Comparison of ENCODE assay signal across 25 mouse cellular contexts in genomic region chr6:136455696-136456095, GRCm38 (mm10). TPM values are rescaled to one million over a fixed set of nuclear protein-coding genes. Genes with fewer than 3 reads are reported as not detected.
DNase-seq lines count a peak whose midpoint lies in the region; ATAC-seq and TF ChIP-seq lines count a peak whose summit lies in the region.
"Had no signal": no experiment of that assay in that cellular context is flagged by ENCODE, and none has a peak within 500 bp of the region (broad histone marks: within the 10 kb centered on the region; RNA-seq: fewer than 3 reads in every experiment).

No protein-coding gene starts in this region.

- H3K4me1 ChIP-seq in liver, adult 2 months (ENCODE audit: control insufficient read depth, insufficient read depth, low read length) = peaks cover 8% of the 10 kb centered on the region
- H3K4me1 ChIP-seq in liver, embryonic 12.5 days = peaks cover 12% of the 10 kb centered on the region
- H3K4me1 ChIP-seq: embryonic facial prominence, embryonic 12.5 days; limb, embryonic 13.5 days; stomach, embryonic 15.5 days had no signal

- no peaks in the 10 kb centered on the region for H3K27me3 ChIP-seq in liver, adult 2 months (ENCODE audit: control insufficient read depth, insufficient read depth, low read length)
- H3K27me3 ChIP-seq in liver, embryonic 12.5 days (replicated peaks) = no peaks in the 10 kb centered on the region
- H3K27me3 ChIP-seq: embryonic facial prominence, embryonic 12.5 days; limb, embryonic 13.5 days; stomach, embryonic 15.5 days had no signal

- H3K27ac ChIP-seq in liver, adult 2 months (replicated peaks; ENCODE audit: insufficient read depth, low read depth, low read length) = no peak overlapping the region
- H3K27ac ChIP-seq in liver, embryonic 12.5 days = no peak overlapping the region
- H3K27ac ChIP-seq: embryonic facial prominence, embryonic 12.5 days; hindbrain, embryonic 14.5 days; limb, embryonic 13.5 days; stomach, embryonic 15.5 days had no signal

- no peak overlapping the region for H3K4me2 ChIP-seq in liver, embryonic 12.5 days
- H3K4me2 ChIP-seq: embryonic facial prominence, embryonic 12.5 days; hindbrain, embryonic 14.5 days; limb, embryonic 13.5 days; lung, embryonic 14.5 days; stomach, embryonic 15.5 days had no signal

- ATAC-seq in liver, embryonic 12.5 days = no peak
- ATAC-seq: forebrain, embryonic 16.5 days; intestine, embryonic 16.5 days had no signal

- 16% methylated on average over 3 of the region's 3 CpGs for WGBS in liver, adult 2 months
- 61% methylated on average over 3 of the region's 3 CpGs for WGBS in liver, embryonic 12.5 days (ENCODE audit: insufficient replicate concordance)

- TF ChIP-seq POLR2A in liver, adult 2 months (IDR thresholded peaks at IDR 0.05; ENCODE audit: extremely low read depth, insufficient read depth, low read length) = no peak

- TF ChIP-seq CTCF in liver, adult 2 months (IDR thresholded peaks at IDR 0.05; ENCODE audit: low read depth, low read length) = no peak

- peak; percentile 19 for DNase-seq in adrenal gland, adult 2 months
- DNase-seq in adrenal gland, postnatal 4 days (ENCODE audit: low spot score in 2 of 2) = no peak
- peak; percentile 72 for DNase-seq in liver, adult 2 months (ENCODE audit: extremely low read depth, low read depth, low spot score)
- DNase-seq in kidney, postnatal 25 days = peak; percentile 68 to 82
- peak; percentile 38 to 43 for DNase-seq in lung, postnatal 4 days
- no peak for DNase-seq in layer of hippocampus, postnatal 10 days (ENCODE audit: low spot score in 2 of 2)
- DNase-seq in retina, postnatal 1 day = no peak
- DNase-seq: adrenal gland, postnatal 10 days; cerebellum, adult 2 months; heart, adult 18-20 months; layer of hippocampus, adult 9-11 months; lung, embryonic 14.5 days had no signal

- no peaks in the 10 kb centered on the region for H3K36me3 ChIP-seq in liver, adult 2 months (ENCODE audit: control insufficient read depth, insufficient read depth, low read length)
- H3K36me3 ChIP-seq in liver, embryonic 12.5 days = no peaks in the 10 kb centered on the region
- H3K36me3 ChIP-seq: embryonic facial prominence, embryonic 12.5 days; limb, embryonic 13.5 days; stomach, embryonic 15.5 days had no signal

- H3K4me3 ChIP-seq in liver, adult 2 months (ENCODE audit: insufficient read depth, low read depth, low read length) = no peak overlapping the region
- H3K4me3 ChIP-seq in liver, embryonic 12.5 days = no peak overlapping the region
- H3K4me3 ChIP-seq: embryonic facial prominence, embryonic 12.5 days; limb, embryonic 13.5 days; stomach, embryonic 15.5 days had no signal

- no peak overlapping the region for H3K9ac ChIP-seq in liver, adult 2 months (ENCODE audit: low read depth, low read length)
- H3K9ac ChIP-seq in liver, embryonic 12.5 days = no peak overlapping the region
- H3K9ac ChIP-seq: embryonic facial prominence, embryonic 12.5 days; hindbrain, embryonic 14.5 days; limb, embryonic 13.5 days; lung, embryonic 14.5 days; stomach, embryonic 15.5 days had no signal

- H3K79me2 ChIP-seq in liver, adult 2 months (ENCODE audit: control insufficient read depth, insufficient read depth, low read length) = no peaks in the 10 kb centered on the region

- no peaks in the 10 kb centered on the region for H3K9me3 ChIP-seq in liver, embryonic 12.5 days (replicated peaks)
- H3K9me3 ChIP-seq: embryonic facial prominence, embryonic 12.5 days; limb, embryonic 13.5 days; stomach, embryonic 15.5 days had no signal

RNA-seq across cellular contexts. Expression of gene E330021D16Rik, which starts 40.3 kb away (rescaled TPM):
- total RNA-seq in adrenal gland, adult 2 months (2021) = not detected
- polyA plus RNA-seq in adrenal gland, adult 2 months (2012; rRNA removed) = not detected in 2 replicates
- under 1 TPM in 1 of 2 experiments, not detected in 1; 0.73 TPM for total RNA-seq in adrenal gland, postnatal 4 days (2021)
- total RNA-seq in liver, adult 2 months (2014; rRNA removed) = not detected in 2 replicates
- 0.07 TPM in 1 of 2 replicates, not detected in the other for polyA plus RNA-seq in liver, adult 2 months (2012; rRNA removed)
- not detected in 2 replicates for polyA plus RNA-seq in liver, embryonic 12.5 days (2016; fragmentation: Nextera tagmentation; extraction: Ambion mirVana)
- not detected for total RNA-seq in layer of hippocampus, postnatal 10 days (2021)
- total RNA-seq: adrenal gland, postnatal 10 days; common myeloid progenitor, adult 5-6 weeks; gastrocnemius, adult 18-20 months; heart, adult 18-20 months; left cerebral cortex, postnatal 10 days; MEL had no signal
- polyA plus RNA-seq: cerebellum, adult 2 months; embryonic facial prominence, embryonic 12.5 days; forebrain, embryonic 16.5 days; heart, embryonic 16.5 days; hindbrain, embryonic 14.5 days; intestine, embryonic 16.5 days; limb, embryonic 13.5 days; lung, embryonic 14.5 days; neural tube, embryonic 11.5 days; stomach, embryonic 15.5 days had no signal

RNA-seq across cellular contexts. Expression of gene Atf7ip, which starts 50.3 kb away (rescaled TPM):
- 10 to 100 TPM; 60.9 to 62.4 TPM for total RNA-seq in adrenal gland, adult 2 months (2021)
- 16.4 and 21.6 TPM in 2 replicates for polyA plus RNA-seq in adrenal gland, adult 2 months (2012; rRNA removed)
- total RNA-seq in adrenal gland, postnatal 4 days (2021) = 100 to 1,000 TPM; 119 to 123 TPM
- total RNA-seq in liver, adult 2 months (2014; rRNA removed) = 14.8 and 14.9 TPM in 2 replicates
- polyA plus RNA-seq in liver, adult 2 months (2012; rRNA removed) = 5.1 and 5.2 TPM in 2 replicates
- polyA plus RNA-seq in liver, embryonic 12.5 days (2016; fragmentation: Nextera tagmentation; extraction: Ambion mirVana) = 23.2 and 24.8 TPM in 2 replicates
- total RNA-seq in layer of hippocampus, postnatal 10 days (2021) = 100 to 1,000 TPM; 139 to 148 TPM

Comparison
In these comparisons a context has a peak if more than half of its experiments do, and no peak if none do; other contexts are left out.
1. DNase-seq: peak in adrenal gland, adult 2 months (single experiment), liver, adult 2 months (single experiment), kidney, postnatal 25 days (2 of 2) and lung, postnatal 4 days (2 of 2); none in adrenal gland, postnatal 4 days (0 of 2), layer of hippocampus, postnatal 10 days (0 of 2) and retina, postnatal 1 day (single experiment).